Mouse (Mus musculus) kidney, adult 18-20 months (tissue): ENCODE measurements at regions not wholly inside any gene's neighbourhood (a gene's known extent, or its start where the extent isn't known, plus 50 kb on each side); places are given as distances from the start of the nearest gene placed in this dataset.

Source experiments
- DNase-seq: peaks from one replicate; pipeline ENCODE4 v3.0.0; 2021

- no peak for DNase-seq
Observed at GRCm38 (mm10) chr2:133373543-133373942, 178.4 kb upstream of the Bmp2 start.

- DNase-seq, result peak; percentile 26
Observed at GRCm38 (mm10) chr2:133381054-133381453, 170.9 kb upstream of the Bmp2 start.

- DNase-seq, result no peak
Observed at GRCm38 (mm10) chr2:133383135-133383920, 168.6 kb upstream of the Bmp2 start.

GRCm38 (mm10) chr2:133385297-133385696 is 166.7 kb upstream of the Bmp2 start:
- DNase-seq, result no peak

GRCm38 (mm10) chr2:133387349-133387748 is 164.6 kb upstream of the Bmp2 start:
- no peak for DNase-seq

- DNase-seq, result no peak
Observed at GRCm38 (mm10) chr2:133392298-133392697, 159.7 kb upstream of the Bmp2 start.

GRCm38 (mm10) chr2:133397566-133397965 is 154.4 kb upstream of the Bmp2 start:
- no peak for DNase-seq

GRCm38 (mm10) chr2:133399059-133399690 is 152.8 kb upstream of the Bmp2 start:
- no peak for DNase-seq

GRCm38 (mm10) chr2:133400963-133401362 is 151.0 kb upstream of the Bmp2 start:
- no peak for DNase-seq

GRCm38 (mm10) chr2:133416990-133417581 is 134.9 kb upstream of the Bmp2 start:
- no peak for DNase-seq

- DNase-seq, result no peak
Observed at GRCm38 (mm10) chr2:133419686-133420303, 132.2 kb upstream of the Bmp2 start.

- DNase-seq, result no peak
Observed at GRCm38 (mm10) chr2:133425538-133425937, 126.4 kb upstream of the Bmp2 start.

- DNase-seq, result no peak
Observed at GRCm38 (mm10) chr2:133427039-133427438, 124.9 kb upstream of the Bmp2 start.

GRCm38 (mm10) chr2:133429369-133430062 is 122.4 kb upstream of the Bmp2 start:
- DNase-seq, result no peak

GRCm38 (mm10) chr2:133430741-133431438 is 121.1 kb upstream of the Bmp2 start:
- no peak for DNase-seq

- no peak for DNase-seq
Observed at GRCm38 (mm10) chr2:133432141-133432813, 119.7 kb upstream of the Bmp2 start.

GRCm38 (mm10) chr2:133436913-133437843 is 114.8 kb upstream of the Bmp2 start:
- DNase-seq, result no peak

- DNase-seq, result no peak
Observed at GRCm38 (mm10) chr2:133438018-133438417, 113.9 kb upstream of the Bmp2 start.

- no peak for DNase-seq
Observed at GRCm38 (mm10) chr2:133443024-133443423, 108.9 kb upstream of the Bmp2 start.

GRCm38 (mm10) chr2:133443490-133443889 is 108.5 kb upstream of the Bmp2 start:
- DNase-seq, result no peak

GRCm38 (mm10) chr2:133452947-133453346 is 99.0 kb upstream of the Bmp2 start:
- DNase-seq, result no peak
